Mouse (Mus musculus) CD8-positive naive resting alpha-beta T cell, adult 2 months (primary cell): ENCODE results near the gene Ppp1r14b.

Experiments used
- DNase-seq, 2 experiments: peaks; one replicate each; pipeline ENCODE4 v3.0.0; 2022; ENCODE audit warnings: low read depth in 2 of 2, low spot score in 2 of 2

The Ppp1r14b gene

GRCm38 (mm10) chr19:6942764-6943163 is 32.0 kb upstream of the Ppp1r14b start:
- no peak for DNase-seq

GRCm38 (mm10) chr19:6943709-6944108 is 31.1 kb upstream of the Ppp1r14b start:
- no peak for DNase-seq

GRCm38 (mm10) chr19:6947742-6948141 is 27.0 kb upstream of the Ppp1r14b start:
- no peak for DNase-seq

GRCm38 (mm10) chr19:6948186-6948585 is 26.6 kb upstream of the Ppp1r14b start:
- DNase-seq: no peak

GRCm38 (mm10) chr19:6949532-6949931 is 25.2 kb upstream of the Ppp1r14b start:
- DNase-seq: no peak

- no peak for DNase-seq
Measured at GRCm38 (mm10) chr19:6949951-6950350, 24.8 kb upstream of the Ppp1r14b start.

- DNase-seq: peak in 1 of 2 experiments; percentile 23
Measured at GRCm38 (mm10) chr19:6950613-6951153, 24.1 kb upstream of the Ppp1r14b start.

- DNase-seq: peak; percentile 52 to 62
Measured at GRCm38 (mm10) chr19:6951381-6951968, 23.3 kb upstream of the Ppp1r14b start.

GRCm38 (mm10) chr19:6951994-6952711 is 22.6 kb upstream of the Ppp1r14b start:
- DNase-seq: peak in 1 of 2 experiments; percentile 21

GRCm38 (mm10) chr19:6952712-6953037 is 22.1 kb upstream of the Ppp1r14b start:
- no peak for DNase-seq

GRCm38 (mm10) chr19:6954046-6954445 is 20.7 kb upstream of the Ppp1r14b start:
- DNase-seq: no peak

GRCm38 (mm10) chr19:6955424-6955823 is 19.3 kb upstream of the Ppp1r14b start:
- no peak for DNase-seq

- no peak for DNase-seq
Measured at GRCm38 (mm10) chr19:6956461-6956860, 18.3 kb upstream of the Ppp1r14b start.

- DNase-seq: no peak
Measured at GRCm38 (mm10) chr19:6968491-6969271, 6.1 kb upstream of the Ppp1r14b start.

- DNase-seq: no peak
Measured at GRCm38 (mm10) chr19:6969291-6969664, 5.5 kb upstream of the Ppp1r14b start.

- DNase-seq: peak; percentile 55 to 61
Measured at GRCm38 (mm10) chr19:6969665-6970381, 4.9 kb upstream of the Ppp1r14b start.

- no peak for DNase-seq
Measured at GRCm38 (mm10) chr19:6970460-6971085, 4.2 kb upstream of the Ppp1r14b start.

GRCm38 (mm10) chr19:6971644-6972043 is 3.1 kb upstream of the Ppp1r14b start:
- no peak for DNase-seq

- no peak for DNase-seq
Measured at GRCm38 (mm10) chr19:6972247-6972917, 2.4 kb upstream of the Ppp1r14b start.

- DNase-seq: no peak
Measured at GRCm38 (mm10) chr19:6973581-6974190, 1.1 kb upstream of the Ppp1r14b start.
